Mouse (Mus musculus) heart, adult 18-20 months (tissue): Measurements from ENCODE around the gene Krtdap. TPM values are rescaled to one million over a fixed set of nuclear protein-coding genes. Genes with fewer than 3 reads are reported as not detected.

ENCODE experiments used
- DNase-seq, 2 experiments: peaks; one replicate each; pipeline ENCODE4 v3.0.0; 2021 to 2022; ENCODE audit warnings: mixed read lengths in 1 of 2
- total RNA-seq, 2 experiments: library from RNA; stranded (reverse); gene quantifications; 2 replicates each; pipeline ENCODE4 v1.2.3; 2021

Gene Krtdap
- total RNA-seq, 2 experiments from 2014 or later, result not detected

- DNase-seq, result peak in 1 of 2 experiments; percentile 12
Measured at GRCm38 (mm10) chr7:30840306-30840705, 52.6 kb downstream of the Krtdap start.

Other genes starting within 250 kb of the Krtdap start
- 100 to 1,000 TPM; 845 to 870 TPM for gene Hspb6, start 235.7 kb upstream of the Krtdap start, total RNA-seq
- 1 to 10 TPM; 2.1 to 4.6 TPM for gene Proser3, start 235.6 kb upstream of the Krtdap start, total RNA-seq
- gene Lin37, start 228.1 kb upstream of the Krtdap start, total RNA-seq, result 10 to 100 TPM; 16.8 to 18.8 TPM
- gene U2af1l4, start 224.6 kb upstream of the Krtdap start, total RNA-seq, result 10 to 100 TPM; 61.2 to 65.9 TPM
- gene Gm49396, start 224.6 kb upstream of the Krtdap start, total RNA-seq, result 1 to 10 TPM in 1 of 2 experiments, under 1 TPM in 1; 0.35 to 1.1 TPM
- gene Psenen, start 224.3 kb upstream of the Krtdap start, total RNA-seq, result 10 to 100 TPM; 80.1 to 84.4 TPM
- under 1 TPM; 0.50 to 0.77 TPM for gene Igflr1, start 222.5 kb upstream of the Krtdap start, total RNA-seq
- 10 to 100 TPM; 13.6 to 18.3 TPM for gene Kmt2b, start 199.2 kb upstream of the Krtdap start, total RNA-seq
- gene Zbtb32, start 189.0 kb upstream of the Krtdap start, total RNA-seq, result under 1 TPM in 1 of 2 experiments, not detected in 1; 0.21 TPM
- under 1 TPM in 1 of 2 experiments, not detected in 1; 0.26 TPM for gene Upk1a, start 175.0 kb upstream of the Krtdap start, total RNA-seq
- 1,000 to 10,000 TPM; 4,470 to 4,611 TPM for gene Cox6b1, start 161.7 kb upstream of the Krtdap start, total RNA-seq
- gene Etv2, start 152.0 kb upstream of the Krtdap start, total RNA-seq, result not detected
- gene Rbm42, start 137.6 kb upstream of the Krtdap start, total RNA-seq, result 10 to 100 TPM; 46.0 to 49.1 TPM
- gene Haus5, start 122.9 kb upstream of the Krtdap start, total RNA-seq, result 1 to 10 TPM; 4.4 to 6.2 TPM
- gene Pmis2, start 116.3 kb upstream of the Krtdap start, total RNA-seq, result under 1 TPM; 0.40 to 0.67 TPM
- gene 2200002J24Rik, start 89.0 kb upstream of the Krtdap start, total RNA-seq, result not detected
- under 1 TPM in 1 of 2 experiments, not detected in 1; 0.51 TPM for gene Atp4a, start 75.7 kb upstream of the Krtdap start, total RNA-seq
- gene Tmem147, start 58.4 kb upstream of the Krtdap start, total RNA-seq, result 100 to 1,000 TPM; 238 to 252 TPM
- not detected for gene Gapdhs, start 44.2 kb upstream of the Krtdap start, total RNA-seq
- gene Sbsn, start 36.4 kb upstream of the Krtdap start, total RNA-seq, result 1 to 10 TPM; 2.1 to 3.7 TPM
- 1 to 10 TPM; 1.0 to 3.5 TPM for gene Dmkn, start 24.1 kb upstream of the Krtdap start, total RNA-seq
- under 1 TPM; 0.23 to 0.35 TPM for gene Ffar2, start 35.9 kb downstream of the Krtdap start, total RNA-seq
- not detected for gene Ffar3, start 68.3 kb downstream of the Krtdap start, total RNA-seq
- under 1 TPM in 1 of 2 experiments, not detected in 1; 0.13 TPM for gene Ffar1, start 73.7 kb downstream of the Krtdap start, total RNA-seq
- gene Cd22, start 92.4 kb downstream of the Krtdap start, total RNA-seq, result 1 to 10 TPM in 1 of 2 experiments, under 1 TPM in 1; 0.35 to 6.6 TPM
- gene Mag, start 127.0 kb downstream of the Krtdap start, total RNA-seq, result under 1 TPM in 1 of 2 experiments, not detected in 1; 0.15 TPM
- 1 to 10 TPM; 5.6 to 7.0 TPM for gene Hamp2, start 136.8 kb downstream of the Krtdap start, total RNA-seq
- 10 to 100 TPM; 12.3 to 17.5 TPM for gene Hamp, start 156.1 kb downstream of the Krtdap start, total RNA-seq
- 100 to 1,000 TPM in 1 of 2 experiments, 10 to 100 TPM in 1; 99.4 to 112 TPM for gene Usf2, start 168.9 kb downstream of the Krtdap start, total RNA-seq
- gene Lsr, start 185.6 kb downstream of the Krtdap start, total RNA-seq, result 1 to 10 TPM; 4.2 to 5.2 TPM
- not detected for gene Fam187b, start 185.9 kb downstream of the Krtdap start, total RNA-seq